Mouse (Mus musculus): ENCODE measurements at regions not wholly inside any gene's neighbourhood (a gene's known extent, or its start where the extent isn't known, plus 50 kb on each side); places are given as distances from the start of the nearest gene placed in this dataset.

DNA sequence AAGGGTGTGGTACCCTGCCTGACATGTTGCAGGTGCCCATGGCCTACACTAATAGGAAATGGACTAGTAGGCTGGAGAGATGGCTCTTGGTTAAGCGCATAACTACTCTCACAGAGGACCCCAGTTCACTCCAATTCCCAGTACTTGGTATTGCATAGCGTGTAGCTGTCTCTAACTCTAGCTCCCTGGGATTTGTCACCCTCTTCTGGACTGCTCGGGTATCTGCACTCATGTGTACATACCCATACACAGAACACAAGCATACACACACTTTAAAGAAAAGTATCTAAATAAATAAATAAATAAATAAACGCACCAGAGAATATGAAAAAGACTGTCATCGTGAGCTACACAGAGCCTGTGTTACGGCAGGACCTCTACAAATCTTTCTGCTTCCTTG, 143.8 kb upstream of the Mycn start:
- no peaks in the 10 kb centered on the region for H3K36me3 ChIP-seq (replicated peaks)
- H3K27ac ChIP-seq (replicated peaks), result peak overlapping the region; percentile 45; the same call in 1 of the 2 replicates
- WGBS, result 56% methylated on average over 6 of the region's 6 CpGs
- no peaks in the 10 kb centered on the region for H3K27me3 ChIP-seq (replicated peaks; ENCODE audit: low read depth, poor library complexity, severe bottlenecking)
- no peak overlapping the region for H3K4me3 ChIP-seq
- peaks cover 42% of the 10 kb centered on the region for H3K4me1 ChIP-seq
- no peaks in the 10 kb centered on the region for H3K9me3 ChIP-seq
- peak; percentile 23 for DNase-seq (ENCODE audit: low spot score)

DNA sequence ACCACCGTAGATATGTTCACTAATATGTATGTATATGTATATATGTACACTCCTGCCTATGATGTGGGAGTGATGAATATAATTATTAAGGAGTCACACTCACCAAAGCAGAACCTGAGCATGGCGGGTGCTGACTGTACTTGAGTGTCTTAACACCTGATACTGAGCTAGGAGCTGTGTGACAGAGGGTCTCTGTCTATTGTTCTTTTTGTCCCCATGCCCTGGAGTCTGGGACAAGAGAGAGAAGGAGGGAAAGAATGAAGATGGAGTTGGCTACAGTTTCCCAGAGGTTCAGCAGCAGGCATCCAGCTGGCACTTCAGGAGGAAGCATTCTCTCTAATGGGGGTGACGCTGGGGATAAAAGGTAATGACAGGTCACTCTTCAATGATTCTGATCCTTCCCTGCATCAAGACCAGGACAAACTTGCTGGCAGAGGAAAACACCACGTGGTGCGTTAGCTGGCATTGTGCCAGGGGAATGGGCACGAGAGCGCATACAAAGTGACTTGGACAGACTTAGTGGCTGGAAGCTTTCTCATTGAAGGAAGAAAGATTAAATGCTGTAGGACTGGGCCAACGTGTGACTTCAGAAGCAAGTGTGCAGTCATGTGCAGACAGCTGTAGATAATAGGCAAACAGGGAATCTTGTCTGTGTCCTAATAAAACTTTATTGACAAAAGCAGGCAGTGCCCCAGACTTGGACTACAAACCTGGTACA, 141.8 kb upstream of the Mycn start:
- H3K4me3 ChIP-seq, result no peak overlapping the region
- WGBS, result 84% methylated on average over 8 of the region's 8 CpGs
- DNase-seq (ENCODE audit: low spot score), result no peak
- peaks cover 57% of the 10 kb centered on the region for H3K4me1 ChIP-seq
- no peaks in the 10 kb centered on the region for H3K36me3 ChIP-seq (replicated peaks)
- no peaks in the 10 kb centered on the region for H3K27me3 ChIP-seq (replicated peaks; ENCODE audit: low read depth, poor library complexity, severe bottlenecking)
- H3K9me3 ChIP-seq, result no peaks in the 10 kb centered on the region
- H3K27ac ChIP-seq (replicated peaks), result no peak overlapping the region

DNA sequence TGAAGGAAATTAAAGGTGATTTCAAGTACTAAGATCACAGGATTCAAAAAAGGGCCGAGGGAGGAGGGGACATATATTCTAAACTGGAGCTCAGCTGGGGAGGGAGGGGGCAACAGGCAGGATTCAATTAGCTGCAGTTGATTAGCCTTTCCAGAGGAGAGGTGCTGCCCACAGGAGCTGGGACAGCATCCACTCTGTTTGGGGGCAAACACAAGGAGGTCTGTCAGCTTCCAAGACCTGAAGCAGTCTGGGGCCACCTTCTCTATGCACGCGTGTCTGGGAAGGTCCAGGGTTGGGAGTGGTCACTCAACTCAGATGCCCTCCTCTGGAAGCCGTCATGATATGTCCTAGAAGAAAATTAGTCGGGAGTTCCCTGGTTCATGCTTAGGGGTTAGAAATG, 139.1 kb upstream of the Mycn start:
- peak; percentile 57 for DNase-seq (ENCODE audit: low spot score)
- Histone ChIP-seq H3K4me1 (peaks cover 67% of the 10 kb centered on the region), H3K9me3 (no peaks in the 10 kb centered on the region), H3K4me3 (no peak overlapping the region), H3K36me3 (replicated peaks) (no peaks in the 10 kb centered on the region), H3K27ac (replicated peaks) (peak overlapping the region; percentile 76), H3K27me3 (replicated peaks; ENCODE audit: low read depth, poor library complexity, severe bottlenecking) (no peaks in the 10 kb centered on the region)
- WGBS, result 44% methylated on average over 5 of the region's 5 CpGs

DNA sequence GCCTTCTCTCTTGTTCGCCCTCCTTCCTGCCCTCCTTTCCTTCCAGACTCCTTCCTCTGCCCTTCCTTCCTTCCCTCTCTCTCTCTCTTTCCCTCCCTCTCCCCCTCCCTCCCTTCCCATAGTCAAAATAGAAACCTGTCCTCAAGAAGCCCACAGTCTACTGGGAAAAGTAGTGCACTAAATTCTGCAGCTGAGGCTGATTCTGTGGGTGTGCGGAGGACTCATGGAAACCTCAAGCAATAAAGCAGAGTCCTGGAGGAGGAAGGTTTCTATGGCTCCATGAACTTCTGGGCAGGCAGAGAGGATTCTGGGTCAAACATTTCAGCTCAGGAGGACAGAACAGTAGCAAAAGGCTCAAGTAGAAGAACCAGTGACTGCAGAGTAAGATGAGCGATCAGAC, 138.1 kb upstream of the Mycn start:
- Histone ChIP-seq H3K36me3 (replicated peaks) (no peaks in the 10 kb centered on the region), H3K27me3 (replicated peaks; ENCODE audit: low read depth, poor library complexity, severe bottlenecking) (no peaks in the 10 kb centered on the region), H3K27ac (replicated peaks) (peak overlapping the region; percentile 76), H3K4me1 (peaks cover 66% of the 10 kb centered on the region), H3K9me3 (no peaks in the 10 kb centered on the region), H3K4me3 (no peak overlapping the region)
- whole genome bisulfite sequencing, result 84% methylated on average over 3 of the region's 3 CpGs
- no peak for DNase-seq (ENCODE audit: low spot score)

DNA sequence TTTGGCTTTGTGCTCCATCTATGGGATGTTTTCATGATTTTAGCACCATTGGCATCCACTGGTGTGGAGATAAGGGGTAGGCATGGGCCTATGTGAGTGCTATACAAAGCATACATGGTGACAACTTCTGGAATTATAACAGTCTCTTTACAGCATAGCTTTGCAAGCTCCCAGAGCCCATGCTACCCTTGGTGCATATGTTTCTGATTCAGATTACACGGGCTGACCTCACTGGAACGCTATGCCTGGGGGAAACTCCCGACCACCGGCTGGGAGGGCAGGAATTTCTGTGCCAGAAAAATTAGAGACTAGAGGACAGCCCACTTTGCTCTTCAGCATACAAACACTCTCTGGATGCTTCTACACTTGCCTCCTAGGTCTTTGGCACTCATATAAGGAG, 136.0 kb upstream of the Mycn start:
- Histone ChIP-seq H3K36me3 (replicated peaks) (no peaks in the 10 kb centered on the region), H3K4me1 (peaks cover 55% of the 10 kb centered on the region), H3K9me3 (0 out of 2 replicates have a peak, but pooled peaks cover 6% of the 10 kb centered on the region), H3K4me3 (no peak overlapping the region), H3K27ac (replicated peaks) (peak overlapping the region; percentile 72), H3K27me3 (replicated peaks; ENCODE audit: low read depth, poor library complexity, severe bottlenecking) (no peaks in the 10 kb centered on the region)
- DNase-seq (ENCODE audit: low spot score), result peak; percentile 74
- WGBS, result 23% methylated on average over 4 of the region's 4 CpGs

DNA sequence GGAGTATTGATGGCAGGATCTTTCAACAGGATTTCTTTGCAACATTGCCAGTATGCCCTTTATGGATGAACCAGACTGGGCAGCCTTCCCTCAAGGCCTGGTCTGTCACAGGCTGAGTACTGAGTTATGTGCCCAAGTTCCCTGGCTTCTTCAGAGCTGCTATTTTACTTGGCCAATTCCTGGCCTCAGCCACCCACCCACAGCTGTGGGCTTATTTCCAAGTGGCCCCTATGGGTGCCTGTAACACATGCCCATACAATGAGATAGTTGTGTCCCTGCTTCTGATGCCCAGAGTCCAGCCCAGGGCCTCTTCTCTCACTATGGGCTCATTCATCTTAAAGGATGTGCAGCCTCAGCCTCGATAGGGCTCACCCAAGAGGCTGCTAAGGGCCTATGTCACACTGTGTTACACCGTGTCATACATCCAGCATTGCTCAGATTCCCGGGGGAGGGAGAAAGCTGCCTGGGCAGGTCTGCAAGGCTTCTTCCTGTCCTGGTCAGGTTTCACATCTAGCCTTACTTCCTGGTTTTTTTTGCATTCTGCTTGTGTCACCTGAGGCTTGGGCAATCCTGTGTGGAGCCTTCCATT, 135.1 kb upstream of the Mycn start:
- H3K4me3 ChIP-seq, result no peak overlapping the region
- H3K4me1 ChIP-seq, result peaks cover 47% of the 10 kb centered on the region
- DNase-seq (ENCODE audit: low spot score), result peak; percentile 23
- 0 out of 2 replicates have a peak, but pooled peaks cover 6% of the 10 kb centered on the region for H3K9me3 ChIP-seq
- H3K36me3 ChIP-seq (replicated peaks), result no peaks in the 10 kb centered on the region
- 36% methylated on average over 3 of the region's 3 CpGs for WGBS
- H3K27ac ChIP-seq (replicated peaks), result peak overlapping the region; percentile 72
- H3K27me3 ChIP-seq (replicated peaks; ENCODE audit: low read depth, poor library complexity, severe bottlenecking), result no peaks in the 10 kb centered on the region

DNA sequence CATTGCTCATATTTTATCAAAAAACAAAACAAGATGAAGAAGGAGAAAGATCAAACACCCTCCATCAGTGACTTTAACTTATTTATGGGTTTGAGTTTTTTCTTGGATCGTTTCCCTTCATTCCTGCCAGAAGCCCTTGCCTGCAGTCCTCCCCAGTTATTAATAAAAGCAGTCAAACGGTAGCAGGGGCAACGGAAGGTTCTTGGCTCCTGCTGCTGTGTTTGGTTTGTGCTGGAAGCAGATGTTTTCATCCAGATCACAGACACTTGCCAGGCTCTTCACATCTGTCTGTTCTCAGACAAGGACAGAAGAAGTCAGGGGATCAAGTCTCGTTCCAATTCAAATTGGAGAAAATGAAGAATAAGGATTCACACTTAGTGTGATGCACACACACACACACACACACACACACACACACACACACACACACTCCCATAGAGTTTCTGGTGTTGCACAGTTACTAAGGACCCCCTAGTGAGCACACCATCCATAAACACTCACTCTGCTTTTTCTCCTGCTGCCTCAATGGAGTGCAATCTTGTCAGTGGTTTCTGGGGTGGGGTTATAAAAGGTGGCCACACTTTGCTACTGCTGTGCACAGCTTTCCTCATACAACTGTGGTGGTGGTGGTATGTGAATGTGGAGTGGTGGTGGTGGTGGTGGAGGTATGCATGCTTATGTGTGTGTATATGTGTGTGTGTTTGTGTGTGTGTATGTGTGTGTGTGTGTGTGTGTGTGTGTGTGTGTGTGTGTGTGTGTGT, 131.6 kb upstream of the Mycn start:
- no peak for DNase-seq (ENCODE audit: low spot score)
- no peak overlapping the region for H3K4me3 ChIP-seq
- no peaks in the 10 kb centered on the region for H3K36me3 ChIP-seq (replicated peaks)
- no peaks in the 10 kb centered on the region for H3K27me3 ChIP-seq (replicated peaks; ENCODE audit: low read depth, poor library complexity, severe bottlenecking)
- peaks cover 10% of the 10 kb centered on the region; the same call in 1 of the 2 replicates for H3K9me3 ChIP-seq
- peaks cover 17% of the 10 kb centered on the region for H3K4me1 ChIP-seq
- no peak overlapping the region for H3K27ac ChIP-seq (replicated peaks)
- 68% methylated on average over 4 of the region's 4 CpGs for WGBS

DNA sequence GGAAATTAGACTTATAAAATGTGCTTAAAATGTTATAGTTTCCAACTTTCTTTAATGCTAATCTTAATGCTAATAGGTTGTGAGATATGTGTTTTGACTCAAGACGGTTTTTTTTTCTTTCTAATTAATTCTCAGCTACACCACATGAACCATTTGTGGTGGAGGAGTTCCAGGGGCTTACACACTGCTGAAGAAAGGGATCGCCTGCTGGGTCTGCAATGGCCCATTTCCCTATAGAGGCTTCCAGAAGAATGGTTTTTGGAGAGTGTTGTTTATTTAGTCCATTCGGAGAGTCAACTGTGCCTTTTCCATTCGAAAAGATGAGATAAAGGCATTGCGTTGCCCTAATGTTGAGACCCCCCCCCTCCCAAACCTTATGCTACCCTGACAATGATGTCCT, 125.6 kb upstream of the Mycn start:
- H3K4me3 ChIP-seq, result no peak overlapping the region
- 65% methylated on average over 5 of the region's 5 CpGs for WGBS
- no peak for DNase-seq (ENCODE audit: low spot score)
- H3K27me3 ChIP-seq (replicated peaks; ENCODE audit: low read depth, poor library complexity, severe bottlenecking), result no peaks in the 10 kb centered on the region
- H3K9me3 ChIP-seq, result peaks cover 4% of the 10 kb centered on the region; the same call in 1 of the 2 replicates
- H3K36me3 ChIP-seq (replicated peaks), result no peaks in the 10 kb centered on the region
- peaks cover 19% of the 10 kb centered on the region for H3K4me1 ChIP-seq
- H3K27ac ChIP-seq (replicated peaks), result no peak overlapping the region

DNA sequence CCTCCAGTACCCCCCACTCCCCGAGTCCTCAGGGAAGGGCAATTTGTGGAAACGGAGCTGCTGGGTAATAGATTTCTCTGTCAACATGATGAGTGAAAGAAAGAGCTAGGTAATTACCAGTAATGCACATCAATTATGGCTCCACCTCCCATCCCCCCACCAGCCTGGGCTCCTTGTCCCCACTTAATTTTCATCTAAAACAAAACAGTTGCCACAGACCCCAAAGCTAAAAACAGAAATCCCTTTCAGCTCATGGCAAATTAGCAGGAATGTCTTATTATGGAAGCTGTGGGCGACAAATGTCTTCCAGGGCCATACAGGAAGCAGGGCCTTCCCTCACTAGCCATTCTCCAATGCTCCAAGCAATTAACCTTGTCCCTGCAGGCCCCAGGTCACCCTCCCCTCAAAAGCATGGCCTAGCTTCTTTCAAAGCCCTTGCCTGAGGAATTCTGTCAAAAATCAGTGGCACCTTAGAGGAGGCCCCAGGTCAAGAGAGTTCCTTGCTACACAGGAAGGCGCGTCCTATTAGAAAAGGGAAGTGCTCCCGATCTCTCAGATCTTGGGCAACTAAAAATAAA, 125.0 kb upstream of the Mycn start:
- Histone ChIP-seq H3K36me3 (replicated peaks) (no peaks in the 10 kb centered on the region), H3K27ac (replicated peaks) (no peak overlapping the region; the same call in 1 of the 2 replicates), H3K4me3 (no peak overlapping the region), H3K27me3 (replicated peaks; ENCODE audit: low read depth, poor library complexity, severe bottlenecking) (no peaks in the 10 kb centered on the region), H3K9me3 (peaks cover 4% of the 10 kb centered on the region; the same call in 1 of the 2 replicates), H3K4me1 (peaks cover 19% of the 10 kb centered on the region)
- 30% methylated on average over 6 of the region's 6 CpGs for WGBS
- DNase-seq (ENCODE audit: low spot score), result peak; percentile 74

DNA sequence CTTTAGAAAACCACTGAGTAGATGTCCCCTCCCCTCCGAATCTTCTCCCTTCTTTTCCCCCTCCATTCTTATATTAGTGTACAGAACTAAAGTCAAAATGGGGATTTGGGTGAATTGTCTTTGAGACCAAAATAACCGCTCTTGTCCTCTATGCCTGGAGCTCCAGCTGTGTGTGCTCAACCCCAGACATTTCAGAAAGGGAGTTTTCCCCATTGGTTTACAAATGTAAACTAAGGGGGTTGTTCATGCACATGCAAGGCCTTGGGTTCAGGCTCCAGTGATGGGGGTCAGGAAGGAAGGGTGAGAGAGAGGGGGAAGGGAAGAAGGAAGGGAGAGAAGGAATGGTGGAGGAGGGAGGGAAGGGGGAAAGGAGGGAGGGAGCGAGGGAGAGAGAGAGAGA, 117.8 kb upstream of the Mycn start:
- WGBS, result 71% methylated on average over 3 of the region's 3 CpGs
- peaks cover 13% of the 10 kb centered on the region for H3K4me1 ChIP-seq
- no peaks in the 10 kb centered on the region for H3K27me3 ChIP-seq (replicated peaks; ENCODE audit: low read depth, poor library complexity, severe bottlenecking)
- 0 out of 2 replicates have a peak, but pooled peaks cover 2% of the 10 kb centered on the region for H3K9me3 ChIP-seq
- DNase-seq (ENCODE audit: low spot score), result no peak
- no peak overlapping the region for H3K27ac ChIP-seq (replicated peaks)
- H3K4me3 ChIP-seq, result no peak overlapping the region
- H3K36me3 ChIP-seq (replicated peaks), result no peaks in the 10 kb centered on the region

DNA sequence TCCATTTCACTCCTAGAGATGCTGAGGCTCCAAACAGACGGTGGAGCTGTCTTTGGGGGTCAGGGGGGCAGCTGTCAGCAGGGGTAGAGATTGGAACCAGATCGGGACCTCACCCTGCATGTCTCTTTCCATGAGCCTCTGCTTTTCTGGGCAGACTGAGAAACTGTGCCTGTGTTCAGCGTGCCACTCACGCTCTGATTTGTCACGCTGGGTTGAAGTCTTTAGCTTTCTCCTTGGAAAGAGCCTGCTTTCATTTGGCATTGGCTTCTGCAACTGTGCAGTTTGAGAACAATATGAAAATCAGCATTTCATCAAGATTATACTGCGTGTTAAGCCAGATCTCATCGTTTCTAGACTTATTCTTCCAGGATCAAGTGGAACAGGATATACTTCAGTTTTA, 114.5 kb upstream of the Mycn start:
- H3K4me3 ChIP-seq, result no peak overlapping the region
- peaks cover 43% of the 10 kb centered on the region for H3K4me1 ChIP-seq
- 56% methylated on average over 7 of the region's 7 CpGs for WGBS
- no peak for DNase-seq (ENCODE audit: low spot score)
- 0 out of 2 replicates have a peak, but pooled peaks cover 2% of the 10 kb centered on the region for H3K9me3 ChIP-seq
- H3K36me3 ChIP-seq (replicated peaks), result no peaks in the 10 kb centered on the region
- H3K27me3 ChIP-seq (replicated peaks; ENCODE audit: low read depth, poor library complexity, severe bottlenecking), result no peaks in the 10 kb centered on the region
- H3K27ac ChIP-seq (replicated peaks), result peak overlapping the region; percentile 19; the same call in 1 of the 2 replicates

DNA sequence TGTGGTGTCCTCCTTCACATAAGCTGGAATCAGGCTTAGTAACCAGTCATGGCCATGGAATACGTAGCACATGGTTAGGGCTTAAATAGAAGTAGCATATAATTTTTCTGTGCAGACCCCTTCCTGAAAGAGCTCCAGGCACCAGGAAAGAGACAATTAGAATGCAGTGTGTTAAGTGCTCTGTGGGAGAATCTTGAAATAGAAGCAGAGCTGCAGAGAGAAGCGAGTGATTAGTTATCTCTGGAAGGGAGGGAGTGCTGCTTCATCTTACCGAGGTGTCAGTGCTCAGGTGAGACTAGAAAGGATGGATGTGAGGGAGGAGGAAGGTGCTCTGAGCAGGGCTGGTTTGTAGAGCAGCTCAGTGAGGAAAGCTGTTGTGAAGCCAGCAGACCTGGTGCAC, 112.9 kb upstream of the Mycn start:
- H3K36me3 ChIP-seq (replicated peaks), result no peaks in the 10 kb centered on the region
- H3K9me3 ChIP-seq, result no peaks in the 10 kb centered on the region
- no peak overlapping the region for H3K4me3 ChIP-seq
- 73% methylated on average over 3 of the region's 3 CpGs for WGBS
- DNase-seq (ENCODE audit: low spot score), result no peak
- H3K27me3 ChIP-seq (replicated peaks; ENCODE audit: low read depth, poor library complexity, severe bottlenecking), result no peaks in the 10 kb centered on the region; the same call in 1 of the 2 replicates
- no peak overlapping the region; the same call in 1 of the 2 replicates for H3K27ac ChIP-seq (replicated peaks)
- peaks cover 52% of the 10 kb centered on the region for H3K4me1 ChIP-seq

Measured in embryonic facial prominence, embryonic 10.5 days (tissue).